Mouse (Mus musculus): Measurements from ENCODE around the gene Atp6v0a2.

Gene Atp6v0a2

DNA sequence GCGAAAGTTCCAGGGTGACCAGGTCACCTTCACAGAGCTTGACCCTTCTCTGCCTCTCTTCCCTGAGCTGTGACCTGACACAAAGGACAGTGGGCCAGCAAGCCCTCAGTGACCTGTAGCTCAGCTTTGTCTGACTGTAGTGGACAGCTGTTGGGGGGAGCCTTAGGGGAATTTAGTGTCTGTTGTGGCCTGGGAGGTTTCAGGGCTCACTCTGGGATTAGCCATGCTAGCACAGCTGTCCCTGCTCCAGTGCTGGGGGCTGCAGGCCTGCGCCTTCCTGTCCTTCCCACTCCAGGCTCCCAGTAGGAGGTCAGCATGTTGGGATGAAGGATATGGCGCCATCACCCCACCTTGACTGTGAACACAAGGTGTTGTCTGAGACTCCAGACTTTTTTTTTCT, 7.8 kb downstream of the Atp6v0a2 start:
- intact Hi-C loops (cut with DNase I) = no loop called here

DNA sequence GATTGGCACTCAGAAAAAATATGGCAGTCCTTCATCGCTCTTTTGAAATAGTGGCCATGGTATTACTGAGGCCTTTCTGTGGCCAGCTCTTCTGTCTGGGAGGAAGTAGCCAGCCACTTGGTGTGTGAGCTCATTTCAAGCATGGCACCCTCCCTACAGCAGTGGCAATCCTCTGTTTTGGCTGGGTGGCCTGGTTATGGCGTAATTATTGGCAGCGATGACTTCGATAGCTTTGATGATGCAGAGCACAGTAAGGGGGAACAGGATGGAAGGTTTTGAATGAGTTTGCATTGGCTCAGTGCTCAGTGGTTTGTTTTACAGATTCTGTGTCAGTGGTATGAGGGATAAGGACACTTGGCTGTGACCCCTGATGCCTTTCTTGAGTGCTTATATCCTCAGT, 8.3 kb downstream of the Atp6v0a2 start:
- intact Hi-C loops (cut with DNase I) = no loop called here

- intact Hi-C loops (cut with DNase I) = no loop called here
Observed at GRCm38 (mm10) chr5:124637300-124637699, 8.9 kb downstream of the Atp6v0a2 start.

DNA sequence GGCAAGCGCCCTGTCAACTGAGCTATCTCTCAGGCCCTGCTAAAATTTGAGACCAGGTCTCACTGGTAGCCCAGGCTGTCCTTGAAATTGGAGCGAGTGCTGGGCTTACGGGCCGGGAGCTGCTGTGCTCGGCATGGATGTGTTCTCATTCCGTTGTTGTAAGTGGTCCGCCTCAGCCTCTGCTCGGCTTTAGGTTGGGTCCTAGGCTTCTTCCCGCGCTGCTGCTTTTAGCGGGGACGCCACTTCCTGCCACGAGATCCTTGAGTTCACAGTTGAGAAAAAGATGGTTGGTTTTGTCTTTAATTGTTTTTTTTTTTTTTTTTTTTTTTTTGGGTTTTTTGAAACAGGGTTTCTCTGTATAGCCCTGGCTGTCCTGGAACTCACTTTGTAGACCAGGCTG, 9.5 kb downstream of the Atp6v0a2 start:
- intact Hi-C loops (cut with DNase I) = no loop called here

GRCm38 (mm10) chr5:124713741-124714140, 85.4 kb downstream of the Atp6v0a2 start:
- intact Hi-C loops (cut with DNase I) = no loop called here

DNA sequence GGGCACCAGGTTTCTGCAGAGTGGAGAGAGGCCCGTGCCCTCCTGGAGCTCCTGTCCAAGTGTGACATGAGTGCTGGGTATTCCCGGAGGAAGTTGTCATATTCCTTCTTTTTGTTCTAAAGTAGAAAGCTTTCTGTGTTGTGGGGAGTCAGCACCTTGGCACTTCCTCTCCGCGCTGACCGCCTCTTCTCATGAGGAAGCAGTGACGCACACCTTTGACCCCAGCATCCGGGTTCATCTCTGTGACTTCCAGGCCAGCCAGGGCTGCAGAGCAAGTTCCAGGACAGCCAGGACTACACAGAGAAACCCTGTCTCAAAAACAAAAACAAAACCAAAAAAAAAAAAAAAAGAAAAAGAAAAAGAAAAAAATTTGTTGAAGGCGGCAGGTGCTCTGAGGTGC, 86.8 kb downstream of the Atp6v0a2 start:
- intact Hi-C loops (cut with DNase I) = no loop called here

- intact Hi-C loops (cut with DNase I) = no loop called here
Observed at GRCm38 (mm10) chr5:124717969-124718368, 89.6 kb downstream of the Atp6v0a2 start.

DNA sequence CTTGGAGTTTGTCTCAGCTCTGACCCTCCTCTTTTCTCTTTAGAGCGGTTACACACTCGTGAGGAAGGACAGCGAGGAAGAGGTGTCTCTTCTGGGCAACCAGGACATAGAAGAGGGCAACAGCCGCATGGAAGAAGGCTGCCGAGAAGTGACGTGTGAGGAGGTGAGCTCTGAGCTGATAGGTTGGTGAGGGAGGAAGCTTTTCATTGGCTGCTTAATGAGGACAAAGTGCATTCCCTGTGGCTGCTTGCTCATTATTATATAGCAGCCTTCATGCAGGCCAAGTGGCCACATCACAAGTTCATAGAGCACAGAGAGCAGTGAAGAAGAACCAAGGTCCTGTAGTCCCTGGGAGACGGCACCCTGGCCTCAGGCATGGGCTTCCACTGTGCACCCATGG, 90.0 kb downstream of the Atp6v0a2 start:
- intact Hi-C loops (cut with DNase I) = no loop called here

DNA sequence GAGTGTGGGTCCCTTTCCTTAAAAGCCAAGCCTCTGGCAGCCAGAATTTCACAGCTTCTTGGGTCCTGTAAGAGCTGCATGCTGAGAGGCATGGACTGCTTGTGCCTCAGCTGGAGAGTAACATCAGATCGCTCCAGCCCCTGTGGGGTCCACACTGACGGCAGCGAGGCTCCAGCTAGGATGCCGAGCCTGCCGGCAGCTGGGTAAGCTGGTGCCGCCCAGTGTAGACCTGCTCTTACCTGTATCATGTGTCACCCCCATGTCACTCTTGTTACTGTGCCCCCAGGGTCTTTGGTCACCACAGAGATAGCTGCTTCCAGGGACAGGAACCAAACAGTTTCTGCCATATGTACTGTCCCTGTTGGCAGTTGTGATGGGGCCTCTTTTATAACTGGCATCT, 94.7 kb downstream of the Atp6v0a2 start:
- intact Hi-C loops (cut with DNase I) = no loop called here

DNA sequence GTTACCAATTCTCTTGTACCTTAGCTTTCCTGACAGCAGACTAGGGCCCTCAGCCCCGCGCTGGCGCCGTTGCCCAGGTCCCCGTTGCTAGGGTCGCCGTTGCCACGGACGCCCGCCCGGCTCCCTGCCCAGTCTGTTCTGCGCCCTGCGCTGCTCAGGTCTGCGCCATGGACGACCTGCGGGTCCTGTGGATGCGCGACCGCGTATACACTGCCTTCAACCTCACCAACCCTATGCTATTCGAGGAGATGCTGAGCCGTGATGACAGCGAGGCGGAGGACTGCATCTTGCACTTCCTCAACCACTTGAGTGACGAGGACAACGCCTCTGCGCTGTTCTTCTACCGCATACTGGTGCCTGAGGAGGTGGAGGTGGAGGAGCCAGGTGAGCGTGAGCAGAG, 96.6 kb downstream of the Atp6v0a2 start, which contains the start of gene Dnah10:
Gene Dnah10, plus strand, starts transcription at position 89 of the 400 bp plus-strand sequence.
- intact Hi-C loops (cut with DNase I) = no loop called here

- intact Hi-C loops (cut with DNase I) = no loop called here
Observed at GRCm38 (mm10) chr5:124729662-124730206, 101.4 kb downstream of the Atp6v0a2 start.

DNA sequence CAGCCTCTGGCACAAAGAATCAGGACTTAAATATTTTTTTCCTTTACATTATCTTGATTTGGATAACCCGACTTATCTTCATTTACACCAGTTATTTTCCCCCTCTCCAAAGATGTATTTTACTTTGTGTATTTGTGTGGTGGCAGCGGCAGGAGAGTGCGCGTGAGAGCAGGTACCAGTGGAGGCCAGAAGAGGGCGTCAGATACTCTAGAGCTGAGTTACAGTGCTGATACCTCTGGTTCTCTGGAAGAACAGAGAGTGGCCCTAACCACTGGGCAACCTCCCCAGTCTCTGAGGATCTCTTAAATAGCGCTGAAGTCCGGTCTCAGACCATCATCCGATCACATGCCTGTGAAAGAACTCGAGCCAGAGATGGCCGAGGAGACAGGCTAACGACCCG, 105.6 kb downstream of the Atp6v0a2 start:
- intact Hi-C loops (cut with DNase I) = no loop called here

DNA sequence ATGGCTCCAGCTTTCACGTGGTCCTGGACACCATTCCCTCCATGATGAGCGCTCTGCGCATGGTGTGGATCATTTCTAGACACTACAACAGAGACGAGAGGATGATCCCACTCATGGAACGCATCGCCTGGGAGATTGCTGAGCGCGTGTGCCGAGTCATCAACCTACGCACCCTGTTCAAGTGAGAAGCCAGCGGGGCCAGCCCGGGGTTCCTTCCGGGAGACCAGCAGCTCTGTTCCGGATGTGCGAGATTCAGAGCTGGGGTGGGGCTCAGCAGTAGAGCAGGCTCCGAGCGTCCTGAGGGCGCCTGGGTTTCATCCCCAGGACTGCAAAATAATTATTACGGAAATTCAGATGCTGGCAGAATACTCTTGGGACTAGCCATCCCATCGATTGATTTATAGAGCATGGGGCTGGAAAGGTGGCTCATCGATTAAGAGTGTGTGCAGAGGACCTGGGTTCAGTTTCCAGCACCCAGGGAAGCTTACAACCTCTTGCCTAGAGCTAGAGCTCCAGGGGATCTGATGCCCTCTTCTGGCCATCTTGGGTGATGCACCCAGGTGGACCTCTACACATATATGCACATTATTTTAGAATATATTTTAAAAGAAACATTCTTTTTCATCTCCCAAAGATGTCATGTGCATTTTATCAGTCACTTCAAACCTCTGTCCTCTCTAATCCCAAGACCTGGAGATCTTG, 113.7 kb downstream of the Atp6v0a2 start:
- intact Hi-C loops (cut with DNase I) = no loop called here

GRCm38 (mm10) chr5:124743841-124744240, 115.5 kb downstream of the Atp6v0a2 start:
- intact Hi-C loops (cut with DNase I) = no loop called here

GRCm38 (mm10) chr5:124746220-124746619, 117.8 kb downstream of the Atp6v0a2 start:
- intact Hi-C loops (cut with DNase I) = no loop called here

GRCm38 (mm10) chr5:124748296-124748695, 119.9 kb downstream of the Atp6v0a2 start:
- intact Hi-C loops (cut with DNase I) = no loop called here

- intact Hi-C loops (cut with DNase I) = no loop called here
Observed at GRCm38 (mm10) chr5:124751656-124752055, 123.3 kb downstream of the Atp6v0a2 start.

DNA sequence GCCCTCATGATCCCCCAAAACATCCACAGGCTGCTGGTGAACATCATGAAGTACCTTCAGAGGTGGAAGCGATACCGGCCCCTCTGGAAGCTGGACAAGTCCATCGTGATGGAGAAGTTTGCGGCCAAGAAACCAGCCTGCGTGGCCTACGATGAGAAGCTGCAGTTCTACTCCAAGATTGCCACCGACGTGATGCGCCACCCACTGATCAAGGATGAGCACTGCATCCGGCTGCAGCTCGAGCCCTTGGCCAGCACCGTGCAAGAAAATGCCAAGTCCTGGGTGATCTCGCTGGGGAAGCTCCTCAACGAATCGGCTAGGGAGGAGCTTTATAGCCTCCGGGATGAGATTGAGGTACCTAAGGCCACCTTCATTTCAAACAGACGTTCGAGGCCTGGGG, 132.6 kb downstream of the Atp6v0a2 start:
- intact Hi-C loops (cut with DNase I) = no loop called here

DNA sequence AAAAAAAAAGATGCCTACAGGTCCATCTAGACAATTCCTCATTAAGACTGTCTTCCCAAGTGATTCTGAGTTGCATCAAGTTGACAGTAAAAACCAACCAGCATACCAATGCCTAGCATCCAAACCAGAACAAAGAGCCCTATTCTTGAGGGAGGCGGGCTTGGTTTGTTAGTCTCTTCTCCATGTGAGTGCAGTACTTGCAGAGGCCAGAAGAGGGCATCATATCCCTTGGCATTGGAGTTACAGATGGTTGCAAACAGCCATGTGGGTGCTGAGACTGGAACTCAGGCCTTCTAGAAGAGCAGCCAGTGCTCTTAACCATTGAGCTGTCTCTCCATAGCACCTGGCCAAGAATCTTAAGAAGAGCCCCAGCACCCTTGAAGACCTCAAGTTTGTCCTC, 133.4 kb downstream of the Atp6v0a2 start:
- intact Hi-C loops (cut with DNase I) = no loop called here
